Mouse (Mus musculus) ES-Bruce4 (cell line): Measurements from ENCODE around the gene Myo3b.

Experiments
- CTCF ChIP-seq: IDR thresholded peaks from one replicate; pipeline ENCODE4 v1.8.1; 2011; ENCODE audit warnings: low read depth, low read length
- POLR2A ChIP-seq: IDR thresholded peaks from one replicate; pipeline ENCODE4 v1.8.1; 2011; ENCODE audit warnings: low read length; ENCODE audit not compliant: insufficient read depth

- TF ChIP-seq POLR2A (no peak), CTCF (no peak)
Measured at GRCm38 (mm10) chr2:70347511-70347910, 308.6 kb downstream of the Myo3b start.
